Mouse (Mus musculus) thymus, adult 2 months (tissue): ENCODE measurements around the gene Ambra1. TPM values are rescaled to one million over a fixed set of nuclear protein-coding genes. Genes with fewer than 3 reads are reported as not detected.

Experiments
- DNase-seq: peaks from one replicate; pipeline ENCODE4 v3.0.0; 2021
- H3K27ac ChIP-seq: fragments of 200-500 bp; 2 replicates; pipeline ENCODE4 v1.5.1; 2012; ENCODE audit warnings: low read length, control low read depth; ENCODE audit not compliant: control insufficient read depth, insufficient read depth
- H3K27me3 ChIP-seq: fragments of 200-500 bp; 2 replicates; pipeline ENCODE4 v1.6.1; 2012; ENCODE audit warnings: mild to moderate bottlenecking, low read length, moderate library complexity, mixed read lengths; ENCODE audit not compliant: control insufficient read depth, insufficient read depth
- H3K36me3 ChIP-seq: fragments of 200-500 bp; 2 replicates; pipeline ENCODE4 v1.6.1; 2012; ENCODE audit warnings: mild to moderate bottlenecking, low read length, moderate library complexity; ENCODE audit not compliant: control insufficient read depth, insufficient read depth
- H3K4me1 ChIP-seq: fragments of 200-500 bp; replicated peaks from 2 replicates; pipeline ENCODE4 v1.6.1; 2012; ENCODE audit warnings: low read length; ENCODE audit not compliant: control insufficient read depth, insufficient read depth
- H3K4me3 ChIP-seq: fragments of 200-500 bp; 2 replicates; pipeline ENCODE4 v1.5.1; 2012; ENCODE audit warnings: mild to moderate bottlenecking, low read length, control low read depth, moderate library complexity; ENCODE audit not compliant: control insufficient read depth, insufficient read depth
- CTCF ChIP-seq: fragments of 200-500 bp; IDR thresholded peaks from 2 replicates; pipeline ENCODE4 v1.5.1; 2012; ENCODE audit warnings: mild to moderate bottlenecking, control low read depth, low read length, moderate library complexity, borderline replicate concordance; ENCODE audit not compliant: control insufficient read depth, poor library complexity, insufficient read depth; ENCODE audit errors: extremely low read depth
- POLR2A ChIP-seq: fragments of 200-500 bp; IDR thresholded peaks from 2 replicates; pipeline ENCODE4 v1.6.1; 2012; ENCODE audit warnings: mild to moderate bottlenecking, low read length, control low read depth, moderate library complexity; ENCODE audit not compliant: control insufficient read depth, poor library complexity, insufficient read depth; ENCODE audit errors: extremely low read depth
- WGBS: fragments of 180-500 bp; shearing (Covaris S2); methylation state at CpG from one replicate; pipeline ENCODE4 v1.1.7; 2018; 5-methylcytosine and 5-hydroxymethylcytosine counted together
- polyA plus RNA-seq: library from polyadenylated mRNA; depleted of rRNA; stranded (reverse); fragments of >200 nt; gene quantifications from 2 replicates; pipeline ENCODE4 v1.2.3, GENCODE M21; 2012; rRNA removed

The Ambra1 gene
- polyA plus RNA-seq, result 35.0 and 41.7 TPM in 2 replicates

GRCm38 (mm10) chr2:91729971-91730821 lies at the start of gene Ambra1:
TSS of gene Ambra1 (plus strand) at chr2:91730134.
- Histone ChIP-seq H3K27me3 (no peaks in the 10 kb centered on the region), H3K36me3 (no peaks in the 10 kb centered on the region), H3K4me1 (no peaks in the 10 kb centered on the region), H3K27ac (peak within 1 kb of the TSS; percentile 64), H3K4me3 (peak within 1 kb of the TSS; percentile 84)
- under 1% methylated on average over 68 of the region's 68 CpGs for WGBS
- TF ChIP-seq POLR2A (peak; percentile 34; the same call in 1 of the 2 replicates), CTCF (0 out of 2 replicates have a peak, but pooled peaks have one; percentile 26)
- peak; percentile 87 for DNase-seq

GRCm38 (mm10) chr2:91682850-91683249 lies 47.1 kb upstream of the Ambra1 start:
- no peaks in the 10 kb centered on the region for H3K27me3 ChIP-seq
- H3K4me1 ChIP-seq, result no peaks in the 10 kb centered on the region
- H3K27ac ChIP-seq, result no peak overlapping the region
- 92% methylated on average over 4 of the region's 4 CpGs for WGBS
- peaks cover 73% of the 10 kb centered on the region for H3K36me3 ChIP-seq
- no peak for TF ChIP-seq CTCF
- DNase-seq, result peak; percentile 27
- no peak overlapping the region for H3K4me3 ChIP-seq

- H3K27ac ChIP-seq, result no peak overlapping the region
- H3K4me1 ChIP-seq, result no peaks in the 10 kb centered on the region
- no peak for DNase-seq
Observed at GRCm38 (mm10) chr2:91683919-91684318, 46.0 kb upstream of the Ambra1 start.

GRCm38 (mm10) chr2:91689452-91689851 lies 40.5 kb upstream of the Ambra1 start:
- DNase-seq, result no peak
- 96% methylated on average over 7 of the region's 7 CpGs for WGBS

More at GRCm38 (mm10) chr2:91683919-91684318, 46.0 kb upstream of the Ambra1 start:
- whole genome bisulfite sequencing, result 93% methylated on average over 8 of the region's 8 CpGs
- no peak overlapping the region for H3K4me3 ChIP-seq
- no peaks in the 10 kb centered on the region for H3K27me3 ChIP-seq
- TF ChIP-seq CTCF (no peak), POLR2A (no peak)
- peaks cover 73% of the 10 kb centered on the region for H3K36me3 ChIP-seq

GRCm38 (mm10) chr2:91695436-91696224 lies 34.3 kb upstream of the Ambra1 start:
- Histone ChIP-seq H3K27ac (no peak overlapping the region), H3K36me3 (peaks cover 24% of the 10 kb centered on the region), H3K27me3 (no peaks in the 10 kb centered on the region), H3K4me3 (no peak overlapping the region), H3K4me1 (no peaks in the 10 kb centered on the region)
- 95% methylated on average over 10 of the region's 10 CpGs for WGBS
- no peak for TF ChIP-seq POLR2A
- no peak for TF ChIP-seq CTCF
- no peak for DNase-seq

More at GRCm38 (mm10) chr2:91689452-91689851, 40.5 kb upstream of the Ambra1 start:
- Histone ChIP-seq H3K27me3 (no peaks in the 10 kb centered on the region), H3K36me3 (peaks cover 56% of the 10 kb centered on the region), H3K27ac (no peak overlapping the region), H3K4me3 (no peak overlapping the region), H3K4me1 (no peaks in the 10 kb centered on the region)
- no peak for TF ChIP-seq CTCF
- TF ChIP-seq POLR2A, result no peak

GRCm38 (mm10) chr2:91696225-91696590 lies 33.7 kb upstream of the Ambra1 start:
- Histone ChIP-seq H3K4me3 (no peak overlapping the region), H3K4me1 (no peaks in the 10 kb centered on the region), H3K36me3 (peaks cover 22% of the 10 kb centered on the region), H3K27me3 (no peaks in the 10 kb centered on the region), H3K27ac (no peak overlapping the region)
- no peak for DNase-seq
- TF ChIP-seq POLR2A (no peak), CTCF (no peak)
- WGBS, result 85% methylated on average over 1 of the region's 1 CpGs

GRCm38 (mm10) chr2:91699225-91699624 lies 30.7 kb upstream of the Ambra1 start:
- DNase-seq, result no peak
- TF ChIP-seq CTCF (no peak), POLR2A (no peak)
- Histone ChIP-seq H3K36me3 (peaks cover 9% of the 10 kb centered on the region; the same call in 1 of the 2 replicates), H3K4me1 (no peaks in the 10 kb centered on the region), H3K27ac (no peak overlapping the region), H3K27me3 (no peaks in the 10 kb centered on the region), H3K4me3 (no peak overlapping the region)
- WGBS, result 66% methylated on average over 1 of the region's 1 CpGs
